Mouse (Mus musculus) macrophage (primary cell): ENCODE measurements around the gene Krt6b. TPM values are rescaled to one million over a fixed set of nuclear protein-coding genes. Genes with fewer than 3 reads are reported as not detected.

ENCODE experiments used
- H3K27ac ChIP-seq: fragments of 350-480 bp; formaldehyde crosslinking; 2 replicates; pipeline ENCODE4 v1.9.0; 2021
- H3K36me3 ChIP-seq: fragments of 350-480 bp; formaldehyde crosslinking; 2 replicates; pipeline ENCODE4 v1.9.0; 2021; ENCODE audit errors: inconsistent target
- H3K4me3 ChIP-seq: fragments of 350-480 bp; formaldehyde crosslinking; 2 replicates; pipeline ENCODE4 v1.9.0; 2021; ENCODE audit errors: inconsistent target
- H3K79me2 ChIP-seq: fragments of 350-480 bp; formaldehyde crosslinking; 2 replicates; pipeline ENCODE4 v1.9.0; 2021; ENCODE audit errors: inconsistent target
- WGBS: methylation state at CpG from one replicate; pipeline ENCODE4 v1.1.7; 2026; ENCODE audit warnings: inconsistent platforms; ENCODE audit not compliant: missing documents; 5-methylcytosine and 5-hydroxymethylcytosine counted together
- polyA plus RNA-seq: library from polyadenylated mRNA; stranded (reverse); fragments of 250-400 nt; gene quantifications from 3 replicates; pipeline ENCODE4 v1.2.4, GENCODE M21; 2018; ENCODE audit warnings: inconsistent platforms

Krt6b gene
- polyA plus RNA-seq, 1 experiment from 2014 or later = not detected

- Histone ChIP-seq H3K27ac (no peak overlapping the region), H3K4me3 (no peak overlapping the region), H3K79me2 (no peaks in the 10 kb centered on the region), H3K36me3 (no peaks in the 10 kb centered on the region)
- WGBS = 86% methylated on average over 2 of the region's 2 CpGs
Observed at GRCm38 (mm10) chr15:101688161-101688560, 8.1 kb upstream of the Krt6b start.

GRCm38 (mm10) chr15:101675978-101676377 is 4.1 kb downstream of the Krt6b start:
- Histone ChIP-seq H3K79me2 (no peaks in the 10 kb centered on the region), H3K36me3 (no peaks in the 10 kb centered on the region), H3K4me3 (no peak overlapping the region), H3K27ac (no peak overlapping the region)
- WGBS = 82% methylated on average over 1 of the region's 1 CpGs

GRCm38 (mm10) chr15:101652736-101653265 is 27.3 kb downstream of the Krt6b start:
- WGBS = 93% methylated on average over 5 of the region's 5 CpGs
- Histone ChIP-seq H3K79me2 (no peaks in the 10 kb centered on the region), H3K36me3 (no peaks in the 10 kb centered on the region), H3K4me3 (no peak overlapping the region), H3K27ac (no peak overlapping the region)

- H3K79me2 ChIP-seq = no peaks in the 10 kb centered on the region
- no peaks in the 10 kb centered on the region for H3K36me3 ChIP-seq
- H3K4me3 ChIP-seq = no peak within 1 kb of the TSS
- 79% methylated on average over 3 of the region's 3 CpGs for WGBS
- no peak within 1 kb of the TSS for H3K27ac ChIP-seq
Observed at GRCm38 (mm10) chr15:101647280-101647679, 32.8 kb downstream of the Krt6b start, which contains the start of gene Gm5478. TSS of gene Gm5478 (minus strand) at chr15:101647380.

- H3K36me3 ChIP-seq = no peaks in the 10 kb centered on the region
- WGBS = 91% methylated on average over 2 of the region's 2 CpGs
- no peak within 1 kb of the TSS for H3K27ac ChIP-seq
- no peak within 1 kb of the TSS for H3K4me3 ChIP-seq
- no peaks in the 10 kb centered on the region for H3K79me2 ChIP-seq
Observed at GRCm38 (mm10) chr15:101627884-101628283, 52.2 kb downstream of the Krt6b start, which contains the start of gene Gm5414. TSS of gene Gm5414 (minus strand) at chr15:101628188.

Other genes with a start within 250 kb of the Krt6b start
- not detected in 3 replicates for gene Krt87, start 241.5 kb downstream of the Krt6b start, polyA plus RNA-seq
- gene Krt88, start 232.5 kb downstream of the Krt6b start, polyA plus RNA-seq = not detected in 3 replicates
- not detected in 3 replicates for gene Krt81, start 216.5 kb downstream of the Krt6b start, polyA plus RNA-seq
- gene Krt86, start 206.8 kb downstream of the Krt6b start, polyA plus RNA-seq = not detected in 3 replicates
- not detected in 3 replicates for gene Krt83, start 188.8 kb downstream of the Krt6b start, polyA plus RNA-seq
- gene Gm49425, start 163.0 kb downstream of the Krt6b start, polyA plus RNA-seq = not detected in 3 replicates
- gene Krt84, start 147.5 kb downstream of the Krt6b start, polyA plus RNA-seq = not detected in 3 replicates
- gene Krt82, start 129.6 kb downstream of the Krt6b start, polyA plus RNA-seq = not detected in 3 replicates
- not detected in 3 replicates for gene Krt90, start 117.3 kb downstream of the Krt6b start, polyA plus RNA-seq
- gene Krt75, start 106.4 kb downstream of the Krt6b start, polyA plus RNA-seq = not detected in 3 replicates
- gene Gm5414, start 52.1 kb downstream of the Krt6b start, polyA plus RNA-seq = not detected in 3 replicates
- not detected in 3 replicates for gene Gm5478, start 32.9 kb downstream of the Krt6b start, polyA plus RNA-seq
- gene Krt6a, start 14.0 kb upstream of the Krt6b start, polyA plus RNA-seq = not detected in 3 replicates
- gene Krt5, start 32.6 kb upstream of the Krt6b start, polyA plus RNA-seq = not detected in 3 replicates
- gene Krt71, start 62.8 kb upstream of the Krt6b start, polyA plus RNA-seq = not detected in 3 replicates
- not detected in 3 replicates for gene Krt72, start 106.2 kb upstream of the Krt6b start, polyA plus RNA-seq
- not detected in 3 replicates for gene Krt73, start 122.1 kb upstream of the Krt6b start, polyA plus RNA-seq
- not detected in 3 replicates for gene Krt2, start 137.9 kb upstream of the Krt6b start, polyA plus RNA-seq
- not detected in 3 replicates for gene Krt1, start 170.5 kb upstream of the Krt6b start, polyA plus RNA-seq
- not detected in 3 replicates for gene Krt77, start 189.4 kb upstream of the Krt6b start, polyA plus RNA-seq
- gene Krt76, start 212.6 kb upstream of the Krt6b start, polyA plus RNA-seq = not detected in 3 replicates
- gene Krt4, start 244.4 kb upstream of the Krt6b start, polyA plus RNA-seq = not detected in 3 replicates